Mouse (Mus musculus) heart, adult 2 months (tissue): ENCODE measurements around the gene Vmn1r43.

ENCODE experiments used
- CTCF ChIP-seq: fragments of 200-600 bp; IDR thresholded peaks from 2 replicates; pipeline ENCODE4 v1.8.1; 2022; ENCODE audit warnings: antibody characterized with exemption, mild to moderate bottlenecking, moderate library complexity
- POLR2A ChIP-seq: fragments of 200-500 bp; IDR thresholded peaks from 2 replicates; pipeline ENCODE4 v1.6.1; 2011; ENCODE audit warnings: mild to moderate bottlenecking, low read depth, low read length, control low read depth; ENCODE audit not compliant: insufficient read depth

DNA sequence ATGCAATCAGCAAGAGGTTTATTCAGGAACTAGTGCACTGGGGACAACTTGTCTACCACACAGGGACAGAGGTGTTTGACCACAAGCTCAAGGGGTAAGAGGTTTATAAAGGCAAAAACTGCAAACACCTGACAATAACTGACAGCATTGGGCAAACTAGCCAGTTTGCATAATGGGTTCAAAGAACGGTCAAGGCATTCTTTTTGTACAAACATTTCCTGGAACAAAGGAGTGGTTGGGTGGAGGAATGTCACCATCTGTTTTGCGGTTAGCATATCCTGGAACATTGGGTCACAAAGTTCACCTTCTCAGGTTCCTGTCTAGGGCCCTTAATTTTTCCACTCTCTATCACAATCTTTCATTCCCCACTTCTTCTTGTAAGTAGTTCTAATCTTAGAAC, 16.4 kb downstream of the Vmn1r43 start:
- TF ChIP-seq CTCF (no peak), POLR2A (no peak)
